Mouse (Mus musculus): Measurements from ENCODE around the gene Nphp1.

Gene Nphp1

GRCm38 (mm10) chr2:127788440-127789116, at the start of gene Nphp1:
TSS of gene Nphp1 (minus strand) at chr2:127788897.
- DNase-seq = peak; percentile 89

GRCm38 (mm10) chr2:127832833-127833190, 44.1 kb upstream of the Nphp1 start:
- DNase-seq = peak; percentile 55

- no peak for DNase-seq
Measured at GRCm38 (mm10) chr2:127832103-127832832, 43.6 kb upstream of the Nphp1 start.

- DNase-seq = peak; percentile 95
Measured at GRCm38 (mm10) chr2:127831401-127832102, 42.9 kb upstream of the Nphp1 start, which contains the start of gene Bub1. TSS of gene Bub1 (minus strand) at chr2:127831865.

- DNase-seq = peak; percentile 95
Measured at GRCm38 (mm10) chr2:127791919-127792603, 3.4 kb upstream of the Nphp1 start, which contains the start of gene Mtln. TSS of gene Mtln (minus strand) at chr2:127792488.

GRCm38 (mm10) chr2:127789651-127790270, 1.1 kb upstream of the Nphp1 start:
- DNase-seq = no peak

GRCm38 (mm10) chr2:127789138-127789537, 441 bp upstream of the Nphp1 start:
- no peak for DNase-seq

GRCm38 (mm10) chr2:127787226-127787625, 1.5 kb downstream of the Nphp1 start:
- DNase-seq = no peak

- no peak for DNase-seq
Measured at GRCm38 (mm10) chr2:127778451-127778850, 10.2 kb downstream of the Nphp1 start.

GRCm38 (mm10) chr2:127775013-127775412, 13.7 kb downstream of the Nphp1 start:
- peak; percentile 16 for DNase-seq

- peak; percentile 30 for DNase-seq
Measured at GRCm38 (mm10) chr2:127774578-127774941, 14.1 kb downstream of the Nphp1 start.

- DNase-seq = peak; percentile 55
Measured at GRCm38 (mm10) chr2:127773938-127774577, 14.6 kb downstream of the Nphp1 start.

GRCm38 (mm10) chr2:127761587-127761986, 27.1 kb downstream of the Nphp1 start:
- no peak for DNase-seq

- no peak for DNase-seq
Measured at GRCm38 (mm10) chr2:127760429-127761000, 28.2 kb downstream of the Nphp1 start.

- DNase-seq = no peak
Measured at GRCm38 (mm10) chr2:127760014-127760413, 28.7 kb downstream of the Nphp1 start.

GRCm38 (mm10) chr2:127759157-127759880, 29.4 kb downstream of the Nphp1 start:
- no peak for DNase-seq

- DNase-seq = peak; percentile 60
Measured at GRCm38 (mm10) chr2:127757171-127757570, 31.5 kb downstream of the Nphp1 start.

- DNase-seq = no peak
Measured at GRCm38 (mm10) chr2:127754113-127754512, 34.6 kb downstream of the Nphp1 start.

- DNase-seq = no peak
Measured at GRCm38 (mm10) chr2:127751849-127752610, 36.7 kb downstream of the Nphp1 start.

- DNase-seq = no peak
Measured at GRCm38 (mm10) chr2:127749376-127749775, 39.3 kb downstream of the Nphp1 start.

Data from retina, postnatal 1 day (tissue).